Mouse (Mus musculus) ES-Bruce4 (cell line): ENCODE data around the gene Itch.

ENCODE experiments used
- EP300 ChIP-seq: IDR thresholded peaks from 2 replicates; pipeline ENCODE4 v1.6.1; 2011; ENCODE audit warnings: low read depth, low read length; ENCODE audit not compliant: insufficient read depth
- POLR2A ChIP-seq: IDR thresholded peaks from one replicate; pipeline ENCODE4 v1.8.1; 2011; ENCODE audit warnings: low read length; ENCODE audit not compliant: insufficient read depth

DNA sequence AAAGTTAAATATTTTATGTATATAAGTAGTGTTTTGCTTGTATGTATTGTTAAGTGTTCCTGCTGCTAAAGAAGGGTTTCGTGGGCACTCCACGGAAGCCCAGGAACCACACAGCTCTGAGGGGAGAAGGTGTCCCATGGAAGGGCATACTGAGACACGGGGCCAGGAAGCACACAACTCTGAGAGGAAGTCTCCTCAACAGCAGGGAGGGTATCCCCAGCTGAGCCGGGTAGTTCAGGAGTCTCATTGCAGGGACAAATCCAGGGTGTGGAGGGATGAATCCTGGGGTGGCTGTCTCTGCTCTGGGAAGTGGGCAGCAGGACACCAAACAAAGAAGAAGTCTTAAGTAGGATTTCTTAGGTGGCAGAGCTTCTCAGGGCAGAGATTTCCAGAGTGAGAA is 104.0 kb downstream of the Itch start:
- no peak for TF ChIP-seq POLR2A
- no peak for TF ChIP-seq EP300
